Mouse (Mus musculus) mature B cell (primary cell): Measurements from ENCODE around the gene Papss1.

Source experiments
- in situ Hi-C: fragments of 300-500 bp; cut with MboI; formaldehyde crosslinking; loops from 2 replicates; pipeline ENCODE4 v1.14.3; 2019

Gene Papss1

DNA sequence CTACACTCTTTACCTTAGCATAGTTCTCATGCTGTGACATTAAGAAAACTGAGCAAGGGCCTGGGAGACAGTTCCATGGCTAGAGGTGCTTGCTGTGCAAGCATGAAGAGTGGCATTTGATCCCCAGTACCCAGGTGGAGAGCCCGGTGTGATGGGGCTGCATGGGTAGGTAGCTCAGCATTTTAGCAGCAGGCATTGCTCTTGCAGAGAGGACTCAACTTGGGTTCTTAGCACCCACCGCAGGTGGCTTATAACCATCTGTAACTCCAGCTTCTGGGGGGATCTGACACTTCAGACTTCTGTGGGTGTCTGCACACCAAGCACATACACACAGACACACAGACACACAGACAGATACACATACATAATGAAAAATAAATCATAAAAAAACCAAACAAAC is 69.5 kb downstream of the Papss1 start:
- in situ Hi-C loops: no loop called here

DNA sequence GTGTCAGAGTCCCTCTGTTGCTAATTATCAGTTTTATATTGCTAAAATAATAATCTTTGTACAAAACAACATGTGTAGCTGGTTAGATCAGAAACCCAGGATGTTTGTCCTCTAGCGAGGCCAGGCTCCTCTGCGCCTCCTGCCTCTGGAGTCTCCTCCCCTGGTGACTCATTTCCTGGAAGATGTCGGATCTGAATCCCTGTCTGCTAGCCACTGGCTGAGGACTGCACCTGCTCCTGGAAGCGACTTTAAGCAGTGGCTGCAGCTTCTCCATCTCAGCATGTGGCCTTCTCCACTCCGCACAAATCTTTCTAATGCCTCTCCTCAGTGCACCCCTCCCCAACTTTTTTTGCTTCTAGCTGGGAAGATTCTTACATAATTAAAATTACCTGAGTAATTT is 71.6 kb downstream of the Papss1 start:
- in situ Hi-C loops: no loop called here

DNA sequence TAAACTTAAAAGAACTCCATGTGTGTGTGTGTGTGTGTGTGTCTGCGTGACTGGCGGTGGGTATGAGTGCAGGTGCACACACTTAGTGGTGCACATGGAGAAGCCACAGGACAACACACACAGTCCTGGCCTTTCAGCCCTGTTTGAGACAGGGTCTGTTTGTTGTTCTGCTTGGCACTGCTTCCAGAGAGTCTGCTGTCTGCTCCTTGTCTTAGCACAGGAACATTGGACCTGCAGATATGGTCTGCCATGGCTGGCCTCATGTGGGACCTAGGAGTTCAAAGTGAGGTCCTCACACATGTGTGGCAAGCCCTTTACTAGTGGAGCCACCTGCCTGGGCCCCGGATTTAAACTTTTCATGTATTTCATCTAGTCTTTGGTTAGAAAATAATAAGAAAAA is 72.4 kb downstream of the Papss1 start:
- in situ Hi-C loops: no loop called here

DNA sequence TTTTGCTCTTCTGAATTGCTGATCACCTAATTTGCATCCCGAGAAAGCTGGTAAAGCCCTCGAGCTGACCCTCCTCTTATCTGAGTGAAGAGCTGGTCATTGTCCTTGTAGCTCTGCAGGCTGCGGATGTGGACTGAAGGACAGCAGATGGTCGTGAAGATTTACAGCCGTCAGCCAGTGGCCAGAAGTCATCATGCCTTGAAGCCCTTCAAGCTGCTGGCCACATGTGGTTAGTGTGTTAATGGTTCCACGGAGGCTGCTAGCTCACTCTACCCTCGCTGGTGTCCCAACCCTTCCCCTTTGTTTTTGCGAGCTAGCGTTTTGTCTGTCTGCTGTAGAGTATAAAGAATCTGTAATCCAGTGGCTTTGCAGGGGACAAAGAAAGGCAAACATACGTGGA is 73.1 kb downstream of the Papss1 start:
- in situ Hi-C loops: no loop called here

DNA sequence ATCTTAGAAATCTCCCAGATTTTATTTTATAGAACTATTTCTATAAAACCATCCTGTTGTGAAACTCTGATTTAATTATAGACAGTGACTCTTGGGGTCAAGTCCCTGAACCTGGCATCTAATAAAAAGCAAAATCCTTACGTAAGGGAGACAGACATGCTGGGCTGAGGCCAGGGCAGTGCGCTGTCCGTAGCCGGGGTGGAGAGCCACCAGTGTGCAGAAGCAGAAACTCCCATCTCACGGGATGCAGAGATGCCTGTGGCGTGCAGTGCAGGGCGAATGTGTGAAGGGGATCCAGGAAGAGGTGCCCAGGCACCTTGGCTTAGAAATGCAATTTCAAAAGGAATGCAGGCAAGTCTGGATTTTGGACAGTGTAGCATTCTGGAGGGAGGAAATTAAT is 73.6 kb downstream of the Papss1 start:
- in situ Hi-C loops: no loop called here

DNA sequence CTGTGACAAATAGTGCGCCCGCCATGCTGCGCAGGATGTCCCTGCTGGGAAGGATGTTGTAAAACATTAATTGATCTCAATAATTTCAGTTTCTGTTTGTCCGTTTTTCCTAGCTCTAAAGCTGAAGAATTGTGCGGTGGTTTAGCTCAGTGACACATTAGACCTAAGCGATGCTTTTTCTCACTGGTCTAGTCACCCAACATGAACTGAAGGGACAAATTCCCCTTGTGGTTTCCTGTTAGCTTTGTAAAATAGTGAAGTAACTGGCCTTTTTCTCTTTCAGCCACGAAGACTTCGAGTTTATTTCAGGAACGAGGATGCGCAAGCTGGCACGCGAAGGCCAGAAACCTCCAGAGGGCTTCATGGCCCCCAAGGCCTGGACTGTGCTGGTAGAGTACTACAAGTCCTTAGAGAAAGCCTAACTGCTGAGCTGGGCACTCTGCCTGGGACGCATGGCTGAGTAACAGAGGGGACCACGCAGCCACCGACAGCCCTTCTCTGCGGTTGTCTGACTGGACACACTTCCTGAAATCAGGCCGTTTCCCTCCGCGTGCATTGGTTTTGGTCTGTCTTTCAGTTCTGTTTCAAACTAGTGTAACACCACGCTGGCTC is 78.2 kb downstream of the Papss1 start:
- in situ Hi-C loops: no loop called here

DNA sequence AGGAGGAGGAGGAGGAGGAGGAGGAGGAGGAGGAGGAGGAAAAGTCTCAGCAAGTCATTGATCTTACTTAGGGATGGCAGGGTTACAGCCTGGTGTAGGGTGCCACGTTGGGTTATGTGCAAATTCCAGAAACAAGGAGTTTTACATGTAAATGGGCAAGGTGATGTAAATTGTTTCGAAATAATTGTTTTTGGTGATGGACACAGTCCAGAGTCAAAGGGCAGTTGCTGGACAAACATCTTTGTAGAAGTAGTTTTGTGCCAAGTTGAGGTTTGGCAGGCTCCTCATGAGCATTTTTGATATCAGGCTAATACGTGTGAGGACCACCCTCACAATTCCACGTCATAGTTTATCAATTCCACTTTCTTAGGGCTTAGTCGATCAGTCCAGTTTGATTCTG is 80.6 kb downstream of the Papss1 start:
- in situ Hi-C loops: no loop called here

DNA sequence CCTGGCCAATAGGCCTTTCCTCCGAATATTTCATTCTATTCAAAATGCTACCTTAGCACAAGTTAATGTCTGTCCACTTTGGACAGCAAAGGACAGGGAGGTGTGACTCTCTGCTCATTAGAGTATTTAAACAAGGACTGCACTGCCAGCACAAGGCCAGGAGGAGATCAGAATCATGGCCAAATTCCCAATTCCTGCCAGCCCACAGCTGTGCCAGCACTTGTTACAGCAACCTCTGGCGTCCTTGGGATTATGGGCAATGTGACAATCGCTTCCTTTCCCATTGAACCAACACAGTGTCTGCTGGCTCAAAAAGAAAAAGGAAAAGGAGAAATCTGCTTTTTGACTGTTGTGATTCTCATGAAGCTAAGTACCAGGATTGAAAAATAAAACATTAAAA is 89.8 kb downstream of the Papss1 start:
- in situ Hi-C loops: no loop called here

DNA sequence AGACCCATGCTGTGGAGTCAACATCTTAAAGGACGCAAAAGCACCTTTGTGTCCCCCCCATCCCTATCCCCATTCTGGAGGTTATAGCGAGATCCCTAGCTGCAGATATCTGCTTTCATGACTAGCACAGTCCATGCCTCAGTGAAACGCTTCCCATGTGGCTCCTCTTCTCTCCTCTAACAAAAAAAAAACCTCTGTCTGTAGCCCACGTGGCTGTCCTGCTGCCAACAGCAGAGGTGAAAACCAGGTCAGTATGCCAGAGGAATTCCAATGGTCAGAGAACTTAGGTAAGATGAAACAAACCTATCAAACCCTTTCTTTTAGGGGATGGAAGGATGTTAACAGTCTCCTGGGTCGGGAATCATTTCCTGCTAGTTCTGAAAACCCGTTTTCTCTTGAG is 91.5 kb downstream of the Papss1 start:
- in situ Hi-C loops: no loop called here

DNA sequence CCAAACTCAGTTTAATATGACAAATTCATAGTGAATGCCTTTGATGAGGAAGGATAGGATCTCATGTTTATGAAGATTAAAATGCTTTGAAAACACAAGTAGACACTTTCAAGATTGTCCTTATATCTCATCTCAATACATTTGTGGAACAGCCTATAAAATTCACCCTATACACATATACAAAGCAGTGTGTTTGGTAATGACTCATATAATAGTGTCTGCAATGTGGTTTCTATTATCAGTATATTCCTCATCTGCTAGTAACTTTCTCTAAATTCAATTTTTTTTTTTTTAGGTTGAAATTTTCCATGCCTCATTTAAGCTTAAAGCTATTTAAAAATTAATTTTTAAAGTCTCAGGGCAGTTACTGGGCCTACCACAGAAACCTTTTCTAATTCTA is 95.6 kb downstream of the Papss1 start:
- in situ Hi-C loops: no loop called here

DNA sequence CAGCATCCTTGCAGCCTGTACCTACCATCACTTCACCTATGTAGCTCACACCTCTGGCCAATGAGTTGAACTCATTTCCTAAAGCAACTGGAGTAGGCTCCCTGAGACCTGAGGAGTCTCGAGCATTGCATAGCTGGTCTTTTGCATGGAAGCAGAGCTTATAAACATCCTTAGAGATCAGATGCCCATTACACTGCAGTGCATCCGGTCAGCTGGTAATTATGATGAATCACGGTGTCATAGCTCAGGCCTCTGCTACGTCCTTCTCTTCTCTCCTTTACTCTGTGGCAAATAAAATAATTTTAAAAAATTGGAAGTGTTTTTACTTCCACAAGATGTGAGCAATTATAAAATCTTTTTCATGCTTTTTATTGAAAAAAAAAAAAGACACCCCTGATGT is 96.1 kb downstream of the Papss1 start:
- in situ Hi-C loops: no loop called here

DNA sequence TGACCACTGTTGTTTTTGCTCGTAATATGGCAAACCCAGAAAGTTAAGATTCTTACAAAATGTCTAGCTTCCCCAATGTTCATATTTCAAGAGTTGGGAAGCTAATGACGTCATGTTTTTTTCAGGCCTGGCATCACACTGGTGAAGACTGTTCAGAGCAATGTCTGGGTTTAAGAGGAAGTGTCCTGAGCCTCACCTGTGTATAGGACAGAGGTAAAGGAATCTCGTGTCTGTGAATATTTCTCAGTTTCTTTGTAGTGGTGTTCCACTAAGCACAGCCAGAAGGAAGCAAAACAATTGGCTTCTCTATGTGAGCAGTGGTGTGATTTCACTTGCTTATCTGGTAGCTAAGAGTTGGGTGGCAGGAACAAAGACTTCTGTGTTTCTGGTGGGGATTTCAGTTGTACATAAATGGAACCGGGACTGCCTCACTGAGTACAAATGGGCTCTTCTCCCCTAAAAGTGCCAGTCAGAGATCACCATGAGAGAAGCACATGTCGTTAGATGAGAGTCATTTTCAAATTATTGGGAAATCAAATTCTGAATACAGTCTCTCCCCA is 98.1 kb downstream of the Papss1 start:
- in situ Hi-C loops: no loop called here

DNA sequence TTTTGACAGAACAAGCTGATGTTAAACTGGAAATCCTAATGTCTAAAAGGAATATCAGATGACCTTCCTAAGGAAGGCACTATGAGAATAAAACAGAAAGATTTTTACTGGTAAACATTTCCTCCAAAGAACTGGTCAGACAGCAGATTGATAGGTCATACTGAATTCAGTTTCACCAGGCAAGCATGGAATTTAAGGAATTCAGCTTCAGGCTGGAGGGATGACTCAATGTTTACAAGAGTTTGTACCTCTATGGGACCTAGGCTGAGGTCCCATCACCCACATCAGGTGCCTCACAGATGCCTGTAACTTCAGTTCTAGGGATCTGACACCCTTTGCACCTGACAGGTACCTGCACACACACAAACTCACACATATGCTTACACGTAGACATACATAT is 105.3 kb downstream of the Papss1 start:
- in situ Hi-C loops: no loop called here

DNA sequence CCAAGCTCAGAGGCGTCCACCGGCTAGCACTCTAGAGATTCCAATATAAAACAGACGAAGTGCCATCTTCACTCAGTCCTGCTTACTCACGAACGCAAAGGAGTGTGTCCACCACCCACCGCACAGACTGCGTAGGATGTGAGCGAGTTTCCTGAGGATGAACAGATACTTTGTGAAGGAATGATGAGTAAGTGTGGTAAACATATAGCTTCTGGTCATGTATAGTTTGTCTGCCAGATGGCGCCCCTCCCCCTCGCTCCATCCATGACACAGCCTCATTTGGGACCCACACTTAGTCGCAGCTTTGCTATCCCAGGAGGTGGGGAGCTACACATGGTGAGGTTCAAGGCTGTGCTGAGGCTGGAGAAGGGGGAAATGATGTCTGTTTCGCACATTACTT is 121.5 kb downstream of the Papss1 start:
- in situ Hi-C loops: no loop called here

DNA sequence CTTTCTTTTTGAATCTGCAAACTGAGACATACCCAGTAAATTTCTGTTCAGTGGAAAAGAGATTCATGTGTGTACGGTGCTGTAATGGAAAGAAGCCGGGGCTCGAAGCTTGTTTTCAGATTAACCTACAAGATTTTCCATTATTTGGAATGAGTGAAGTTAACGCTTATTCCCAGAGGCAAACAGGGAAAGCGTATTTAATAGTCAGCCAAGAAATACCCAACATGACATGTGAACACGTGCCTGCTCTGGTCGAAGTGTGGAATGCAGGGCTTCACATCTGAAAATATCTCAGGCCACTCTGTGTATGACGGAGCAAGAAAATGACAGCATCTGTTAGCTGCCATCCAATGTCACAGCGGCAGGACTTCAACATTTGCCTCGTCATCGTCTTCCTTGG is 125.4 kb downstream of the Papss1 start:
- in situ Hi-C loops: no loop called here

DNA sequence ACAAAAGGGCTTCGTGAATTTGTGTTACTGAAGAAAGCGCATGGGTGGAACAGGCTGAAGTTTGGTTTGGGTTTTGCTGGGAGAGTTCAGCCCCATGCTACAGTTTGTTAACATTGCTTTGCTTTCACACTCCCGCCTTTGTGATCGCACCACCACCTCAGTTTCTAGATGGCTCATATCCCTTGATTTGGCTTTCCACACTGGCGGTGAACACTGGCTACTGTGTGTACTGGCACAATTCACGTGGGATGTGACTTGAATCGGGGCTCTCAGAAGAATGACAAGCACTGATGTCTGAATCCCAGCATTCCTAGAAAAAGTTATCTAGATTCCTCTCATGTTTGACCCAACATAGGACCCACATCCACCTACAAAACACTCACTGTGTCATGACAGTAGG is 126.0 kb downstream of the Papss1 start:
- in situ Hi-C loops: no loop called here

DNA sequence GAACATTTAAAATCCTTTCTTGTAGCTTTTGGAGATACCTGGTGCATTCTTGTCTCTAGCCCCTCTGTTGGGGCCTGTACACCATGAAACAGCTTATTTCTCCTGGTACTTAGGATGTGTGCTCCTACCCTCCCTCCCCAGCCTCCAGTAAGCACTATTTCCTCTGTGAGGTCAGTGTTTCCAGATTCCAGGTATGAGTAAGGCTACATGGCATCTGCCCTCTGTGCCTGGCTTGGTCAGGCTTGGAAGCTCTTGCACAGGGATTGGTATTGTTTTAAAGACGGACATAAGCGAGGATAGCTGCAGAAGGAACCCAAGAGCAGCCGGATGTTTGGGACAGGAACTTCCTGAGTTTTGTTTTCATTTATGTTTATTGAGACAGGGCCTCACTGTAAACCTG is 126.6 kb downstream of the Papss1 start:
- in situ Hi-C loops: no loop called here
